Mouse (Mus musculus): ENCODE measurements at regions not wholly inside any gene's neighbourhood (a gene's known extent, or its start where the extent isn't known, plus 50 kb on each side); places are given as distances from the start of the nearest gene placed in this dataset.
A peak's percentile ranks its signal among the peaks of the same experiment; 100 is the strongest.

DNA sequence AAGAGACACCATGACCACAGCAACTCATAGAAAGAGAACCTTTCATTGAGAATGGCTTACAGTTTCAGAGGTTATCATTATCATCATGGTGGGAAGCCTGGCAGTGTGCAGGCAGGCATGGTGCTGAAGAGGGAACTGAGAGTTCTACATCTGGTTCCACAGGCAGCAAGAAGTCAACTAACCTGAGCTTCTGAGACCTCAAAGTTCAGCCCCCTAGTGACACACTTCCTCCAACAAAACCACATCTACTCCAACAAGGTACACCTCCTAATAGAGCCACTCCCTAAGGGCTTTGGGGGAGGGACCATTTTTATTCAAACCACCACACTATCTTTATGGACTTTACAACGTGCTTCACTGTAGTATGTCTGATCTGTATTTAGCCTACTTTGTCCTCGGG, 67.8 kb upstream of the Thy1 start:
- no peak for DNase-seq (ENCODE audit: low spot score in 2 of 2)

DNA sequence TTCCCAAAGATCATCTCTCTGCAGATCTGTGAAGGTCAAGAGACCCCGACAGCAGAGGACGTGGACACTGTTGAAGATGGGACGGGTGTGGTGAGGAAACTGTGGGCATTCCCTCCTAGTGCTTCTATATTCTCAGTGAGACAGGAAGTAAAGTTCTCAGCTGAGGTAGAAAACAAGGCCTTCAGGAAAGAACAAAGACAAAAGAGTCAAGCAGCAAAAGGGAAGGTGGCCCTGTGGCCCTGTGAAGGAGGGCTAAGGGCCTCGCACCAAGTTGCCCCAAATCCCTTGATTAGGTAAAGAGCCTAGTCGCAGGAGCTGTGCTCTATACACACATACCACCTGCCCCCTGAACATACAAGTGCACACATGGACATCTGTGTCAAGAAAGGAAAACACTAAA, 66.8 kb upstream of the Thy1 start:
- no peak for DNase-seq (ENCODE audit: low spot score in 2 of 2)

DNA sequence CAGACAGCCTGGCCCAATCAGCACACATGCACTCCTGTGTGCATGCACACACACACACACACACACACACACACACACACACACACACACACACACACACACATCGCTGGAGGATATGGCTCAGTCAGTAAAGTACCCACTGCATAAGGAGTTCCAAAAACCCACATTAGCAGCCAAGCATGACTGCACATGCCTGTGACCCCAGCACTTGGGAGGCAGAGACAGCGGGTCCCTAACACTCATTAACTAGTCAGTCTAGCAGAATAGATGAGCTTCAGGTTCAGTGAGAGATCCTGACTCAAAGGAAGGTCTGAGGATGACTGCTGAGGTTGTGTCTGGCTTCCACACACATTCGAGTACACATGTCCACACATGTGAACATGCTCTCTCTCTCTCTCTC, 65.4 kb upstream of the Thy1 start:
- DNase-seq (ENCODE audit: low spot score in 2 of 2) = no peak

DNA sequence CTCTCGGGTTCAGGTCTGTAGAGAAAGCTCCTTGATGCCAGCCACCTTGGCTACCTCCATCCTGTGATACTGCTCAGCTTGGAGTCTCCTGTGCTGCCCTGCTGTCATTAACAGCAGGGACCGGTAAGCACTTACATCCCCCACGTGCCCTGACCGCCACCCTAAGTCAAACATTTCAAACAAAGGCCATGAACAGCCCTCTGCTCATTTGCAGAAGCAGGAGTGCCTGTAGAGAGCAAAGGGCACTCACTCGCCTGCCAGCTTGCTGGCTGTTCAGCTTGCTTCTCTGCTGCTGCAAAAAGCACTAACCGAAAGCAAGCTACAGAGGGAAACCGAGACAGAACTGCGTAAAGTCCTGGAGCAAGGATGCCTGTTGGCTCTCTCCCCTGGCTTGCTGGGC, 61.8 kb upstream of the Thy1 start:
- DNase-seq (ENCODE audit: low spot score in 2 of 2) = no peak

DNA sequence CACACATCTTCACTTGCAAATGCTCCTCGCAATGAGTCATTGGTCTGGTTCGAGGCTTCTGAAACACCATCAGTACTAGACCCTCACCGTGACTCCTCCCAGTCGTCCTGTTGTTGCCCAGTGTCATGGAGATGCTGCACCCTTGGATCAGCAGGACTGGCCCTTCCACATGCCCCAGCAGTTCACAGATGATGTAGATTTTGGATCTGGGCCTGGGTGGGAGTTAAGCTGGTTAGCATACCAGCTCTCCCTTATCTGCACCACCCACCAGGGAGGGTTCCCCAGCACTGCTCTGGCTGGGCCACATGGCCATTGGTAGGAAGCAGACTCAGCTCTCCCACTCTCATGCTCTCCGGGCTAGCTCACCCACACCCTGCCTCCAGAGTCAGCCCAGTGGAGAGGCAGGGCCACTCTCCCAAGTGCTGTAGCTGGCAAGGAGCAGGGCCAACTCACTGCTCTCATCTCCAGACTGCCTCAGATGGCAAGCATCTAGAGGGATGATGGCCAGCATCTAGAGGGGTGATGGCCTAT, 60.8 kb upstream of the Thy1 start:
- DNase-seq (ENCODE audit: low spot score in 2 of 2) = no peak

DNA sequence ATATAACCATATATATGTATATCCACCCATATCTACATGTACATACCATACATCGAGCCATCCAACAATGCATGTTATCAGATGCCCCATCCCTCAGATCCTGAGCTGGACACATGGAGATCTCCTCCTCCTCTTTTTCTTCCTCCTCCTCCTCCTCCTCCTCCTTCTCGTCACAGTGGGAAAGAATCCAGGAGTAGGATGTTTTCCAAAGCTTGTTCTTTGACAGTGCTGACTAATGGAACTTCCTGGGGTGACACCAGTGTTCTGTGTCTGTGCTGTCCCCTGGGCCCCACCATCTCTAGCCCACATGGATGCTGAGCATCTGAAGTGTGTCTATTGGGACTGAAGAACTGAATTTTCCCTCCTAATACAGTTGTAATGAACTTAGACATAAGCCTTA, 60.0 kb upstream of the Thy1 start:
- DNase-seq (ENCODE audit: low spot score in 2 of 2) = no peak

DNA sequence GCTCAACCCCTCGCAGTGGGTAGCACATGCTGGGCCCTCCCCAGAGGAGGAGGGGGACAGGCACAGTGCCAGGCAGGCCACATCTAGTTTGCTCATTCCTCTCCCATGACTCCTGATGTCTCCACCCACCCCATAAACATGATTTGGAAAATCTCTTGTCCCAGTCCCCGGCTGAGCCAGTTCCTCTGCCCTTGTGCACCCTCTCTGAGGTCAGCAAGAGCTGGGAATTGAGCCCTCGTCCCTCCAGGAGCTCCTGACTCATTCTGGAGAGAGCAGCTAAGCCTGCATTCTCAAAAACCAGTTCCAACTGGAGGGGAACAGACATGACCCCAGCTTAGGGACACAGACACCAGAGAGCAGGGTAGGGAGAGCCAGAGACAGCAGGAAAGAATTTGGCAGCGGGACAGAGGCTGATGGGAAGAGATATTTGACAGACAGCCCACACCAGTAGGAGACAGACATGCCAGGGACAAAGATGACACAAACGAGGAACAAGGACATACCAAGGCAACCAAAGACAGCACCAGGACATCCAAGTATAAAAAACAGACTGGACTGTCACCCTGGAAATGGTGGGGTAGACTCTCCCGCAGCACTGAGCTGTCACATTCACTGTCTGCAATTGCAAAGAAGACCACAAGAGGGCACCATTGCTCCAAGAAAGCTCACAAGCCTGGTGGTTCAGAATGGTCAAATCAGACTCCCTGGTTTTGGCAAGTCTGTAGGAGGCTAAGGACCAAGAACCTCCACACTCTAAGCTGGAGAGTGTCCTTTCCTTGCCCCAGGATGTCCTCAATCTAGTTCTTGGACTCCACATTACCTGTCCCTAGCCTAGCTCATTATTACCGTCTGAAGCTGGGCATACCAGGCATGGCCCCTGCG, 58.8 kb upstream of the Thy1 start:
- peak; percentile 62 to 75 for DNase-seq (ENCODE audit: low spot score in 2 of 2)

DNA sequence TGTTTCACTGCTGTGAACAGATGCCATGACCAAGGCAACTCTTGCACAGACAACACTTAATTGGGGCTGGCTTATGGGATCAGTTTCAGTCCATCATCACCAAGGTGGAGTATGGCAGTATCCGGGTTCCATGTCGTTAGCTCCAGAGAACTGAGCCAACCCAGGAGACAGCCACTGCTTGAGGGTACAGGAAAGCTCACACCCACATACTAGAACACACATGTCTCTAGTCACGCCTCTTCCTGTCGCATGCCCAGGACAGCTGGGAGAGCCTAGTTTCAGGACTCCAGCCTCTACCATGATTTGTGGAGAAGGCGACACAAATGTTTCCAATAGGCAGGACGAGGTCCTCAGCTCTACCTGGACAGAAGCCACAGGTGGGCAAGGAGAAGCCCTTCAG, 55.2 kb upstream of the Thy1 start:
- no peak for DNase-seq (ENCODE audit: low spot score in 2 of 2)

DNA sequence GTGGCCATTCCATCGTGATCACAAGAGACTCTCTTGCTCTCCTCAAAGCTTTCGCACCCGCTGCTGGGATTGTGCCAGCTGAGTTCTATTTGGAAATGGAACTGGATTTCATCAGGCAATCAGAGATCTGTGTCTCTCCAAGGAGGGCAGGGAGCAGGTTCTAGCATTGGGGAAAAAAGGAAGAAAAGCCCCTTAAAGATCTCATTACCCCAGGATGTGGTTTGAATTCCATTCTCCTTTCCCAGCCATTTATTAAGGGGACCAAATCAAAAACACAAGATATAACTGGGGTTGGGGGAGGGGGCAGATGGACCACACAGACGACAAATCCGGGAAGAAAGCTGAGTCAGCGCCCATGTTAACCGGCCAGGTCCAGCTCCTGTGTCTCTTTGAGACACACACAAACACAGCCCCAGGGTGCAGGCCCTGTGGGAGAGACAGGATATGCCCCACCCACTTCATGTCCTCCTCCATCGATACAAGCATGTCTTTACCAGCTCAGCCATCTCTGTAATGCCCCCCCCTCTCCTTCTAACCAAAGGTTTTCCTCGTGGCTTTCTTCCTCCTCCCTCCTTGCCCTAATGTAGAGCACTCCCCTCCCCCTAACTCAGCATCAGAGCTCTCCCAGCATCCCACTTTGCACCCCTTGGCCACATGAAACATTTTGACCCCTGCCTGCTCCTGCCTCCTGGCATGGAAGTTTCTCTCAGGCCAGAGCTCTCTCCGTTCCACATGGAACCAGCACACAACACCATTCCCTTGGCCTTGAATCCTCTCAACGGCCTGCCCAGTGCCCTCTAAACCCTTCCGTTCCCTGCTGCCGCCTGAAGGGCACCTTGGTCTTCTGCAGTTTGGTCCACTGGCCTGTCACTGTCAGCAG, 54.0 kb upstream of the Thy1 start:
- no peak for DNase-seq (ENCODE audit: low spot score in 2 of 2)

DNA sequence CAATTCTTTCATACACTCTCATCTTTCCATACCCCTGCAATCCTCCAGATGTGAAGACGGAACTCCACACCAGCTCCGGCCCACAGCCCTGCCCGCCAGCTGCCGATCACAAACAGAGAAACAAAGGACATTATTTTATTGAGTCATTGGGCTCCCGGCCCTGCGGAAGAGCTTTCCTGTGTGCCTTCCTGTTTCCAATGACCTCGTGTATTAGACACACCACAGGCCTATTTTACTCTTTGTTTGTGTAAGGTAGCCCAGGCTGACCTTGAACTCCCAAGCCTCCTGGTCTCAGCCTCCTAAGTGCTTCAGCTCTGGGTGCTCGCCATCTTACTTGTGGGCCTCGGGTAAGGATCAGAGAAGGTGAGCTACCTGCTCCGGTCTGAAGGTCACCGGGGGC, 53.1 kb upstream of the Thy1 start:
- no peak for DNase-seq (ENCODE audit: low spot score in 2 of 2)

DNA sequence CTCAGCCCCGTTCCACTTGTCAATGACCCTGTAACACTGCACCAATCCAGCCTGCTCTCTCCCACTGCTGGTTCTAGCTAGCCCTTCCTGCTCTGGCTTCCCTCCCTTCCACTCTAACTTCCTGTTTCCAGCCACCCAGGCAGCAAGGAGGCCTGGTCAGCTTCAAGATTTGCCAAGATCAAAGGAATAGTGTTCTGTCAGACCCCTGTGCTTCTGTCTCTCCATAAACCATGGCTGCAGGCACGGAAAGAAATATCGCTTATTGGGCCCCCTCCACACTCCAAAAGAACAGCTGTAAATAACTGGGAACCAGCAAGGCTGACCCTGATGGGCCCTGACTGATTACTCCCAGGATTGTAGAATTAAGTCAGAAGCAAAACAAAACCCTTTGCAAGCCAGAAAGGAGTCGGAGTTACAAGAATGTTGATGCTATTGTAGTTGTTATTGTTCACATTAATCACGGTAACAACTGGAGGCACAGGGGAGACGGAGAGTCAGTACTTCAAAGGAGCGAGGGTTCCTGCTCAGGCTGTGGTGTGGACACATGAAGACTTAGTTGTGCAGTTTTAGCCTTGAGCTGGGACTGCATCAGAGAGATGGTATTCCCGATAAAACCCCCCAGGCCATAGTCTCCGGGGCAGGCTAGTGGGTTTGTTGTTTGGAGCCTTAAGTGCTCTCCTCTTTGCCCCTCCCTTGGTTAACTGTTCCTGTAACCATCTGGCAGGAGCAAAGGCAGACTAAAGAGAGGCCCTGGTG, 49.8 kb upstream of the Thy1 start:
- DNase-seq (ENCODE audit: low spot score in 2 of 2) = no peak

All from adrenal gland, postnatal 4 days (tissue).